In the genomic region with DNA sequence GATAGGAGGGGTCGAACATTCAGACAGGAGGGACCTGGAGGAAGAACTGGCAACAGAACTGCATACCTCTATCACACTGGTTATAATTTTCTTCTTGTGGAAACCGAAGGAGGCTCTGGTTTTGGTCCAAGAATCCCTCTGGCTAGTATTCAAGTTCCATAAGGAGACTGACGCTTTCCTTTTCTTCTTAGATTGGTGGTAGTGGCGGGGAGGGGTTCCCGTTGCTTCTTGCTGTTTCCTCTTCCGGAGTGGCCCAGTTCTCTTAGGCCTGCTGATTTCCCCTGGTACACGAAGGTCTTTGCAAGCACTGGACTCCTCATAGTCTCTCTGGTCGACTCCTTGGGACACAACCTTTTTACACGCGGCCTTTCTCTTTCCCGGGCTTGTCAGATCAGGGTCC, we compare ENCODE assay signal across 8 mouse cellular contexts. TPM values are rescaled to one million over a fixed set of nuclear protein-coding genes. Genes with fewer than 3 reads are reported as not detected.
DNase-seq lines count a peak whose midpoint lies in the region; ATAC-seq and TF ChIP-seq lines count a peak whose summit lies in the region.

No protein-coding gene starts in this region.

- 6% methylated on average over 11 of the region's 11 CpGs for WGBS in lung, adult 2 months
- 56% methylated on average over 11 of the region's 11 CpGs for WGBS in forebrain, embryonic 11.5 days
- WGBS in midbrain, postnatal 0 days = 40% methylated on average over 11 of the region's 11 CpGs

- H3K4me1 ChIP-seq in lung, adult 2 months (ENCODE audit: control insufficient read depth, insufficient read depth, low read length) = peaks cover 3% of the 10 kb centered on the region; the same call in 1 of the 2 replicates
- H3K4me1 ChIP-seq in forebrain, embryonic 11.5 days (replicated peaks; ENCODE audit: control insufficient read depth, insufficient read depth, low read length) = peaks cover 3% of the 10 kb centered on the region; the same call in 1 of the 2 replicates
- 0 out of 2 replicates have a peak, but pooled peaks cover 4% of the 10 kb centered on the region for H3K4me1 ChIP-seq in midbrain, postnatal 0 days (ENCODE audit: insufficient read depth, low read length)

- H3K36me3 ChIP-seq in forebrain, embryonic 11.5 days (ENCODE audit: control insufficient read depth, insufficient read depth, low read length) = peaks cover 11% of the 10 kb centered on the region; the same call in 1 of the 2 replicates
- no peaks in the 10 kb centered on the region for H3K36me3 ChIP-seq in midbrain, postnatal 0 days (ENCODE audit: insufficient read depth, low read length)

- no peaks in the 10 kb centered on the region; the same call in 1 of the 2 replicates for H3K9me3 ChIP-seq in forebrain, embryonic 11.5 days (ENCODE audit: control insufficient read depth, low read length)
- no peaks in the 10 kb centered on the region for H3K9me3 ChIP-seq in midbrain, postnatal 0 days (ENCODE audit: low read length)

- no peak overlapping the region for H3K27ac ChIP-seq in forebrain, embryonic 11.5 days (ENCODE audit: low read depth, low read length)
- H3K27ac ChIP-seq in midbrain, postnatal 0 days (ENCODE audit: low read depth, low read length) = no peak overlapping the region

- peak overlapping the region; percentile 63 for H3K4me2 ChIP-seq in forebrain, embryonic 11.5 days (ENCODE audit: low read depth, low read length, severe bottlenecking)
- peak overlapping the region; percentile 85 for H3K4me2 ChIP-seq in midbrain, postnatal 0 days (ENCODE audit: low read depth, low read length, poor library complexity, severe bottlenecking)

- TF ChIP-seq POLR2A in lung, adult 2 months (IDR thresholded peaks at IDR 0.05; ENCODE audit: borderline replicate concordance, extremely low read depth, low read depth, low read length) = no peak

- peak overlapping the region; percentile 61 for H3K4me3 ChIP-seq in lung, adult 2 months (replicated peaks; ENCODE audit: extremely low read depth, low read depth, low read length)
- H3K4me3 ChIP-seq in forebrain, embryonic 11.5 days (ENCODE audit: low read depth, low read length) = peak overlapping the region; percentile 87
- peak overlapping the region; percentile 68 for H3K4me3 ChIP-seq in midbrain, postnatal 0 days (ENCODE audit: low read depth, low read length)

- no peaks in the 10 kb centered on the region for H3K27me3 ChIP-seq in forebrain, embryonic 11.5 days (ENCODE audit: control insufficient read depth, insufficient read depth, low read length)
- H3K27me3 ChIP-seq in midbrain, postnatal 0 days (ENCODE audit: insufficient read depth, low read length) = no peaks in the 10 kb centered on the region

- no peak for ATAC-seq in forebrain, embryonic 11.5 days (replicated peaks; ENCODE audit: low FRiP score)
- no peak for ATAC-seq in midbrain, postnatal 0 days (ENCODE audit: low FRiP score)

- no peak for TF ChIP-seq CTCF in lung, adult 2 months (IDR thresholded peaks at IDR 0.05; ENCODE audit: insufficient read depth, low read length)
- no peak for TF ChIP-seq CTCF in midbrain, postnatal 0 days (IDR thresholded peaks at IDR 0.05)

- peak overlapping the region; percentile 77 for H3K9ac ChIP-seq in forebrain, embryonic 11.5 days (ENCODE audit: low read length)
- no peak overlapping the region for H3K9ac ChIP-seq in midbrain, postnatal 0 days (replicated peaks; ENCODE audit: low read length, poor library complexity, severe bottlenecking)

- DNase-seq in lung, adult 2 months = no peak
- no peak for DNase-seq in lung, postnatal 10 days
- no peak for DNase-seq in forebrain, embryonic 11.5 days (ENCODE audit: low spot score)
- peak; percentile 31 for DNase-seq in kidney, postnatal 10 days
- no peak for DNase-seq in midbrain, postnatal 0 days (ENCODE audit: low spot score)
- DNase-seq in MN1 (ENCODE audit: low spot score) = no peak
- DNase-seq in urinary bladder, postnatal 14 days (ENCODE audit: low spot score) = no peak
- DNase-seq in cerebellum, postnatal 14 days = no peak

RNA-seq across cellular contexts. Expression of a gene that starts 1.0 kb away (rescaled TPM):
- polyA plus RNA-seq in lung, adult 2 months (2012; rRNA removed) = 0.41 and 0.70 TPM in 2 replicates
- 22.0 and 23.6 TPM in 2 replicates for polyA plus RNA-seq in forebrain, embryonic 11.5 days (2014; fragmentation: Nextera tagmentation; extraction: Ambion mirVana)
- total RNA-seq in midbrain, postnatal 0 days (2014; rRNA removed) = 0.60 and 1.4 TPM in 2 replicates
- 0.97 and 1.3 TPM in 2 replicates for polyA plus RNA-seq in midbrain, postnatal 0 days (2015; fragmentation: Nextera tagmentation; extraction: Ambion mirVana)

RNA-seq across cellular contexts. Expression of a gene that starts 23.1 kb away (rescaled TPM):
- polyA plus RNA-seq in lung, adult 2 months (2012; rRNA removed) = 3.2 and 5.5 TPM in 2 replicates
- polyA plus RNA-seq in forebrain, embryonic 11.5 days (2014; fragmentation: Nextera tagmentation; extraction: Ambion mirVana) = 0.12 TPM in 1 of 2 replicates, not detected in the other
- total RNA-seq in midbrain, postnatal 0 days (2014; rRNA removed) = 1.1 TPM in 1 of 2 replicates, not detected in the other
- 0.28 and 0.50 TPM in 2 replicates for polyA plus RNA-seq in midbrain, postnatal 0 days (2015; fragmentation: Nextera tagmentation; extraction: Ambion mirVana)

RNA-seq across cellular contexts. Expression of a gene that starts 39.7 kb away (rescaled TPM):
- polyA plus RNA-seq in lung, adult 2 months (2012; rRNA removed) = 47.9 and 55.4 TPM in 2 replicates
- polyA plus RNA-seq in forebrain, embryonic 11.5 days (2014; fragmentation: Nextera tagmentation; extraction: Ambion mirVana) = 122 and 135 TPM in 2 replicates
- 141 and 143 TPM in 2 replicates for total RNA-seq in midbrain, postnatal 0 days (2014; rRNA removed)
- polyA plus RNA-seq in midbrain, postnatal 0 days (2015; fragmentation: Nextera tagmentation; extraction: Ambion mirVana) = 169 and 182 TPM in 2 replicates

RNA-seq across cellular contexts. Expression of a gene that starts 39.8 kb away (rescaled TPM):
- polyA plus RNA-seq in lung, adult 2 months (2012; rRNA removed) = 109 and 123 TPM in 2 replicates
- polyA plus RNA-seq in forebrain, embryonic 11.5 days (2014; fragmentation: Nextera tagmentation; extraction: Ambion mirVana) = 157 and 171 TPM in 2 replicates
- 43.8 and 55.6 TPM in 2 replicates for total RNA-seq in midbrain, postnatal 0 days (2014; rRNA removed)
- 91.0 and 100 TPM in 2 replicates for polyA plus RNA-seq in midbrain, postnatal 0 days (2015; fragmentation: Nextera tagmentation; extraction: Ambion mirVana)

RNA-seq across cellular contexts. Expression of a gene that starts 46.7 kb away (rescaled TPM):
- 3.8 and 4.3 TPM in 2 replicates for polyA plus RNA-seq in lung, adult 2 months (2012; rRNA removed)
- 0.36 and 0.64 TPM in 2 replicates for polyA plus RNA-seq in forebrain, embryonic 11.5 days (2014; fragmentation: Nextera tagmentation; extraction: Ambion mirVana)
- 0.05 TPM in 1 of 2 replicates, not detected in the other for total RNA-seq in midbrain, postnatal 0 days (2014; rRNA removed)
- polyA plus RNA-seq in midbrain, postnatal 0 days (2015; fragmentation: Nextera tagmentation; extraction: Ambion mirVana) = 0.09 and 0.10 TPM in 2 replicates

Comparison
In these comparisons a context has a peak if more than half of its experiments do, and no peak if none do; other contexts are left out.
1. RNA of a gene that starts 1.0 kb away (polyA plus RNA-seq): 22.0 to 23.6 TPM in forebrain, embryonic 11.5 days; 0.97 to 1.3 TPM in midbrain, postnatal 0 days and 0.41 to 0.70 TPM in lung, adult 2 months; every median in the first group is over 10 times any median in the second.
2. Peak in every context shown above with its lines, with median percentiles within 50 percentile points of each other: H3K4me3 ChIP-seq.